Mouse (Mus musculus) ES-E14 (cell line): ENCODE measurements around the gene Dnah11. TPM values are rescaled to one million over a fixed set of nuclear protein-coding genes. Genes with fewer than 3 reads are reported as not detected.
"Not testable (repeated sequence)": the region's sequence is repeated elsewhere in the genome, so short reads cannot be mapped to it uniquely, and the experiment has no call there.

Experiments used
- DNase-seq: peaks from one replicate; pipeline ENCODE4 v3.0.0-alpha.2; 2013; ENCODE audit warnings: low read depth, low spot score
- H3K27ac ChIP-seq: 2 replicates; pipeline ENCODE4 v1.5.1; 2012; ENCODE audit warnings: low read depth, mild to moderate bottlenecking, low read length, moderate library complexity, mixed read lengths; ENCODE audit not compliant: poor library complexity, insufficient read depth, severe bottlenecking
- H3K36me3 ChIP-seq: 2 replicates; pipeline ENCODE4 v1.6.1; 2012; ENCODE audit warnings: mild to moderate bottlenecking, low read length, moderate library complexity, mixed read lengths; ENCODE audit not compliant: control insufficient read depth, poor library complexity, insufficient read depth, severe bottlenecking
- H3K4me1 ChIP-seq, 2 experiments: fragments of 150-350 bp in 1 of 2; sonication (generic) in 1 of 2; 2 replicates each; pipeline ENCODE4 v1.6.1; 2012; ENCODE audit warnings: low read length in 2 of 2, mild to moderate bottlenecking in 1 of 2, mixed read lengths in 1 of 2; ENCODE audit not compliant: control insufficient read depth in 2 of 2, insufficient read depth in 2 of 2, poor library complexity in 1 of 2
- H3K4me3 ChIP-seq, 2 experiments: fragments of 150-350 bp in 1 of 2; sonication (generic) in 1 of 2; 2 replicates each; pipeline ENCODE4 v1.5.1; 2012; ENCODE audit warnings: low read length in 2 of 2, low read depth in 1 of 2, mild to moderate bottlenecking in 1 of 2, mixed read lengths in 1 of 2; ENCODE audit not compliant: insufficient read depth in 1 of 2, poor library complexity in 1 of 2, severe bottlenecking in 1 of 2
- H3K9ac ChIP-seq: 2 replicates; pipeline ENCODE4 v1.6.1; 2012; ENCODE audit warnings: low read depth, mild to moderate bottlenecking, low read length, mixed read lengths; ENCODE audit not compliant: poor library complexity, insufficient read depth, severe bottlenecking
- H3K9me3 ChIP-seq: fragments of 150-350 bp; sonication (generic); 2 replicates; pipeline ENCODE4 v1.6.1; 2012; ENCODE audit warnings: low read depth, mild to moderate bottlenecking, low read length; ENCODE audit not compliant: control insufficient read depth, insufficient read depth
- CHD2 ChIP-seq: IDR thresholded peaks from 2 replicates; pipeline ENCODE4 v1.6.1; 2014; ENCODE audit warnings: mild to moderate bottlenecking, low read depth, low read length, inconsistent platforms
- HCFC1 ChIP-seq: IDR thresholded peaks from 2 replicates; pipeline ENCODE4 v1.6.1; 2012; ENCODE audit warnings: low read length, inconsistent platforms, borderline replicate concordance; ENCODE audit not compliant: insufficient read depth
- MAFK ChIP-seq: IDR thresholded peaks from 2 replicates; pipeline ENCODE4 v1.6.1; 2014; ENCODE audit warnings: mild to moderate bottlenecking, low read depth, low read length, inconsistent platforms; ENCODE audit not compliant: insufficient read depth
- ZC3H11A ChIP-seq: IDR thresholded peaks from 2 replicates; pipeline ENCODE4 v1.6.1; 2012; ENCODE audit warnings: low read depth, mild to moderate bottlenecking, inconsistent platforms, low read length, borderline replicate concordance
- ZNF384 ChIP-seq: IDR thresholded peaks from 2 replicates; pipeline ENCODE4 v1.6.1; 2012; ENCODE audit warnings: low read depth, low read length, inconsistent platforms
- in situ Hi-C, 2 experiments: fragments of 600-800 bp; cut with MboI; formaldehyde crosslinking; loops; one replicate each; pipeline ENCODE4 v1.15.1; 2025; ENCODE audit warnings: low sequenced_read_pairs in 2 of 2, inconsistent platforms in 1 of 2; ENCODE audit not compliant: unreplicated experiment in 2 of 2
- total RNA-seq: library from RNA; depleted of rRNA; stranded (reverse); fragments of 300-350 nt; gene quantifications from 2 replicates; pipeline ENCODE4 v1.2.3, GENCODE M21; 2012

Gene Dnah11
- total RNA-seq, 1 experiment, result 0.45 TPM

GRCm38 (mm10) chr12:117915826-117916588 lies 282.8 kb downstream of the Dnah11 start:
- no peak overlapping the region for H3K4me3 ChIP-seq
- TF ChIP-seq ZC3H11A, result no peak
- no peak for TF ChIP-seq ZNF384
- no peak for TF ChIP-seq MAFK
- no peak for TF ChIP-seq HCFC1
- TF ChIP-seq CHD2, result no peak
- in situ Hi-C loops, result no loop called here
- H3K4me1 ChIP-seq, result peaks cover 6 to 12% of the 10 kb centered on the region in 2 experiments; a peak in 2 of 4 replicates
- no peak overlapping the region for H3K27ac ChIP-seq
- DNase-seq, result no peak
- no peaks in the 10 kb centered on the region for H3K36me3 ChIP-seq
- no peak overlapping the region for H3K9ac ChIP-seq
- no peaks in the 10 kb centered on the region for H3K9me3 ChIP-seq

- H3K36me3 ChIP-seq, result no peaks in the 10 kb centered on the region
- no peak overlapping the region for H3K4me3 ChIP-seq
- no peaks in the 10 kb centered on the region for H3K9me3 ChIP-seq
- H3K4me1 ChIP-seq, result peaks cover 6 to 12% of the 10 kb centered on the region in 2 experiments; a peak in 2 of 4 replicates
- TF ChIP-seq ZNF384 (no peak), MAFK (no peak), HCFC1 (no peak), CHD2 (no peak), ZC3H11A (no peak)
- in situ Hi-C loops, result no loop called here
- no peak for DNase-seq
- H3K9ac ChIP-seq, result no peak overlapping the region
- no peak overlapping the region for H3K27ac ChIP-seq
These were observed 284.1 kb downstream of the Dnah11 start for GRCm38 (mm10) chr12:117914613-117915245.

GRCm38 (mm10) chr12:117911396-117911795 lies 287.4 kb downstream of the Dnah11 start:
- no peak overlapping the region for H3K4me3 ChIP-seq
- no peak for DNase-seq
- no peaks in the 10 kb centered on the region for H3K36me3 ChIP-seq
- no peak overlapping the region for H3K9ac ChIP-seq
- H3K27ac ChIP-seq, result no peak overlapping the region
- peaks cover 6 to 12% of the 10 kb centered on the region in 2 experiments; a peak in 2 of 4 replicates for H3K4me1 ChIP-seq
- H3K9me3 ChIP-seq, result no peaks in the 10 kb centered on the region
- TF ChIP-seq ZNF384 (no peak), CHD2 (no peak), ZC3H11A (no peak), HCFC1 (no peak), MAFK (no peak)
- in situ Hi-C loops, result no loop called here

GRCm38 (mm10) chr12:117905232-117905840 lies 293.5 kb downstream of the Dnah11 start:
- H3K4me3 ChIP-seq, H3K9ac ChIP-seq, H3K9me3 ChIP-seq, in situ Hi-C loops, DNase-seq, H3K4me1 ChIP-seq, H3K27ac ChIP-seq, H3K36me3 ChIP-seq: not testable (repeated sequence)
- peak; percentile 63; the same call in 1 of the 2 replicates for TF ChIP-seq ZNF384
